Mouse (Mus musculus) mature B cell (primary cell): ENCODE results near the gene Aff3.

Source experiments
- in situ Hi-C: fragments of 300-500 bp; cut with MboI; formaldehyde crosslinking; loops from 2 replicates; pipeline ENCODE4 v1.14.3; 2019

The Aff3 gene

GRCm38 (mm10) chr1:38288716-38289115 lies 376.0 kb downstream of the Aff3 start:
- in situ Hi-C loops: no loop called here

GRCm38 (mm10) chr1:38286551-38286950 lies 378.2 kb downstream of the Aff3 start:
- in situ Hi-C loops: no loop called here

GRCm38 (mm10) chr1:38280549-38280948 lies 384.2 kb downstream of the Aff3 start:
- in situ Hi-C loops: no loop called here

- in situ Hi-C loops: no loop called here
Observed at GRCm38 (mm10) chr1:38271312-38271711, 393.4 kb downstream of the Aff3 start.

- in situ Hi-C loops: no loop called here
Observed at GRCm38 (mm10) chr1:38268246-38269042, 396.3 kb downstream of the Aff3 start.

GRCm38 (mm10) chr1:38263251-38263650 lies 401.5 kb downstream of the Aff3 start:
- in situ Hi-C loops: no loop called here

GRCm38 (mm10) chr1:38262362-38263154 lies 402.2 kb downstream of the Aff3 start:
- in situ Hi-C loops: no loop called here

GRCm38 (mm10) chr1:38261076-38261475 lies 403.7 kb downstream of the Aff3 start:
- in situ Hi-C loops: no loop called here

- in situ Hi-C loops: no loop called here
Observed at GRCm38 (mm10) chr1:38259541-38260338, 405.0 kb downstream of the Aff3 start.

- in situ Hi-C loops: no loop called here
Observed at GRCm38 (mm10) chr1:38254426-38254825, 410.3 kb downstream of the Aff3 start.

- in situ Hi-C loops: no loop called here
Observed at GRCm38 (mm10) chr1:38252766-38253079, 412.0 kb downstream of the Aff3 start.

GRCm38 (mm10) chr1:38252031-38252765 lies 412.6 kb downstream of the Aff3 start:
- in situ Hi-C loops: no loop called here

GRCm38 (mm10) chr1:38251448-38251847 lies 413.3 kb downstream of the Aff3 start:
- in situ Hi-C loops: no loop called here

GRCm38 (mm10) chr1:38250246-38250645 lies 414.5 kb downstream of the Aff3 start:
- in situ Hi-C loops: no loop called here

- in situ Hi-C loops: no loop called here
Observed at GRCm38 (mm10) chr1:38249561-38249960, 415.2 kb downstream of the Aff3 start.

- in situ Hi-C loops: no loop called here
Observed at GRCm38 (mm10) chr1:38248027-38248426, 416.7 kb downstream of the Aff3 start.

GRCm38 (mm10) chr1:38242559-38242958 lies 422.2 kb downstream of the Aff3 start:
- in situ Hi-C loops: no loop called here

- in situ Hi-C loops: no loop called here
Observed at GRCm38 (mm10) chr1:38241801-38242200, 423.0 kb downstream of the Aff3 start.

GRCm38 (mm10) chr1:38241221-38241666 lies 423.5 kb downstream of the Aff3 start:
- in situ Hi-C loops: no loop called here

- in situ Hi-C loops: no loop called here
Observed at GRCm38 (mm10) chr1:38240438-38241220, 424.1 kb downstream of the Aff3 start.

- in situ Hi-C loops: no loop called here
Observed at GRCm38 (mm10) chr1:38239516-38239915, 425.2 kb downstream of the Aff3 start.
